Mouse (Mus musculus): Measurements from ENCODE around the gene Cnih2.

DNA sequence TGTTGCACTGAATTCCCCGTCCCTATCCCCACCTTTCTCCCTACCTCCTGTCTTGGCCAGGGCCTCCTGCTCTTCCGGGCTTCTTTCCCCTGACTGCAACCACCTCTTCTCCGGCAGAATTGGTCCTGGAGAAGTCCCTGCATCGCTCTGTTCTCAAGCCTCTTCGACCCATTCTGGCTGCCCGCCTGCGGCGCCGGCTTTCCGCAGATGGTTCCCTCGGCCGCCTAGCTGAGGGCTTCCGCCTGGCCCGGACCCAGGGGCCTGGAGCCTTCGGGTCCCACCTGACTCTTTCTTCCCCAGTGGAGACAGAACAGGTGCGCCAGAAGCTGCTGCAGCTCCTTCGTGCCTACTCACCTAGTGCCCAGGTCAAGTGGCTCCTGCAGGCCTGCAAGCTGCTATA lies 45.5 kb downstream of the Cnih2 start:
- TF ChIP-seq POLR2A (IDR thresholded peaks at IDR 0.05; ENCODE audit: insufficient read depth, low read length) (no peak), CTCF (IDR thresholded peaks at IDR 0.05; ENCODE audit: low read depth, low read length) (no peak)
